9 mouse cellular contexts compared by ENCODE assay signal in genomic region chr1:126407886-126408285, GRCm38 (mm10).
DNase-seq lines count a peak whose midpoint lies in the region; ATAC-seq and TF ChIP-seq lines count a peak whose summit lies in the region.
"Had no signal": no experiment of that assay in that cellular context is flagged by ENCODE, and none has a peak within 500 bp of the region (broad histone marks: within the 10 kb centered on the region; RNA-seq: fewer than 3 reads in every experiment).

No protein-coding gene starts in this region.

- no peak overlapping the region for H3K4me3 ChIP-seq in hindbrain, embryonic 11.5 days (ENCODE audit: low read depth, low read length)
- no peak overlapping the region for H3K4me3 ChIP-seq in hindbrain, embryonic 13.5 days
- H3K4me3 ChIP-seq in embryonic facial prominence, embryonic 10.5 days: no peak overlapping the region
- H3K4me3 ChIP-seq: midbrain, embryonic 12.5 days had no signal

- in situ Hi-C loops in Patski (cut with MboI; ENCODE audit: low pct_unique_long_range_greater_than_20kb): no loop called here

- H3K4me1 ChIP-seq in hindbrain, embryonic 11.5 days (replicated peaks; ENCODE audit: control insufficient read depth, insufficient read depth, low read length): no peaks in the 10 kb centered on the region
- H3K4me1 ChIP-seq in hindbrain, embryonic 13.5 days (replicated peaks): no peaks in the 10 kb centered on the region
- no peaks in the 10 kb centered on the region for H3K4me1 ChIP-seq in embryonic facial prominence, embryonic 10.5 days
- H3K4me1 ChIP-seq: midbrain, embryonic 12.5 days had no signal

- POLR2A ChIA-PET in Patski (lab: Charles Lee): no interaction called here

- H3K27ac ChIP-seq in hindbrain, embryonic 11.5 days (ENCODE audit: low read depth, low read length): no peak overlapping the region
- H3K27ac ChIP-seq in hindbrain, embryonic 13.5 days: no peak overlapping the region
- no peak overlapping the region for H3K27ac ChIP-seq in embryonic facial prominence, embryonic 10.5 days (replicated peaks)
- H3K27ac ChIP-seq: midbrain, embryonic 12.5 days had no signal

- no peak overlapping the region for H3K4me2 ChIP-seq in hindbrain, embryonic 11.5 days (replicated peaks; ENCODE audit: low read depth, low read length)
- no peak overlapping the region for H3K4me2 ChIP-seq in hindbrain, embryonic 13.5 days
- H3K4me2 ChIP-seq: midbrain, embryonic 12.5 days had no signal

- WGBS in hindbrain, embryonic 11.5 days: 26% methylated on average over 4 of the region's 4 CpGs
- WGBS in hindbrain, embryonic 13.5 days: 23% methylated on average over 4 of the region's 4 CpGs
- WGBS in embryonic facial prominence, embryonic 10.5 days: 13% methylated on average over 4 of the region's 4 CpGs

- DNase-seq in hindbrain, embryonic 11.5 days (ENCODE audit: low spot score): peak; percentile 72
- DNase-seq in 3134 (ENCODE audit: extremely low read depth, insufficient read length, low spot score) (peak; percentile 14), Patski (ENCODE audit: low read depth, low spot score) (no peak)
- DNase-seq in embryonic facial prominence, embryonic 10.5 days (ENCODE audit: low spot score): peak; percentile 50
- DNase-seq in left cerebral cortex, adult 18-20 months (ENCODE audit: low spot score in 2 of 2): peak; percentile 19 to 52
- DNase-seq in ovary, postnatal 36 days (ENCODE audit: low spot score): peak; percentile 23
- no peak for DNase-seq in frontal cortex, postnatal 14 days (ENCODE audit: low spot score in 2 of 2)

- CTCF ChIA-PET in Patski (lab: Charles Lee): interaction anchor here (0.8 to 1.6 kb wide), 4 partner anchors 11 to 618 kb away, joined by 3 to 8 read pairs (median 4); no protein-coding TSS in a partner anchor

- peak; percentile 81 for TF ChIP-seq CTCF in Patski (IDR thresholded peaks at IDR 0.05)

- H3K36me3 ChIP-seq in hindbrain, embryonic 11.5 days (ENCODE audit: control insufficient read depth, insufficient read depth, low read length): no peaks in the 10 kb centered on the region
- no peaks in the 10 kb centered on the region for H3K36me3 ChIP-seq in hindbrain, embryonic 13.5 days
- no peaks in the 10 kb centered on the region for H3K36me3 ChIP-seq in embryonic facial prominence, embryonic 10.5 days (replicated peaks)
- H3K36me3 ChIP-seq: midbrain, embryonic 12.5 days had no signal

- ATAC-seq in hindbrain, embryonic 11.5 days (ENCODE audit: low FRiP score): no peak
- no peak for ATAC-seq in hindbrain, embryonic 13.5 days (ENCODE audit: low FRiP score)
- peak; percentile 78 for ATAC-seq in Patski

- H3K9ac ChIP-seq in hindbrain, embryonic 11.5 days (ENCODE audit: low read depth, low read length): no peak overlapping the region
- H3K9ac ChIP-seq in hindbrain, embryonic 13.5 days: no peak overlapping the region
- H3K9ac ChIP-seq: midbrain, embryonic 12.5 days had no signal

- H3K9me3 ChIP-seq in hindbrain, embryonic 11.5 days (ENCODE audit: control insufficient read depth, low read length): no peaks in the 10 kb centered on the region
- no peaks in the 10 kb centered on the region for H3K9me3 ChIP-seq in hindbrain, embryonic 13.5 days
- H3K9me3 ChIP-seq in embryonic facial prominence, embryonic 10.5 days: no peaks in the 10 kb centered on the region
- H3K9me3 ChIP-seq: midbrain, embryonic 12.5 days had no signal

- H3K27me3 ChIP-seq in hindbrain, embryonic 11.5 days (ENCODE audit: control insufficient read depth, insufficient read depth, low read length): no peaks in the 10 kb centered on the region
- H3K27me3 ChIP-seq in hindbrain, embryonic 13.5 days: no peaks in the 10 kb centered on the region
- no peaks in the 10 kb centered on the region for H3K27me3 ChIP-seq in Patski
- H3K27me3 ChIP-seq in embryonic facial prominence, embryonic 10.5 days (replicated peaks; ENCODE audit: low read depth, poor library complexity, severe bottlenecking): no peaks in the 10 kb centered on the region
- H3K27me3 ChIP-seq: midbrain, embryonic 12.5 days had no signal

Comparison
In these comparisons a context has a peak if more than half of its experiments do, and no peak if none do; other contexts are left out.
1. DNase-seq: peak in hindbrain, embryonic 11.5 days (single experiment), 3134 (single experiment), embryonic facial prominence, embryonic 10.5 days (single experiment), left cerebral cortex, adult 18-20 months (2 of 2) and ovary, postnatal 36 days (single experiment); none in Patski (single experiment) and frontal cortex, postnatal 14 days (0 of 2).